Mouse (Mus musculus) kidney, postnatal 0 days (tissue): ENCODE measurements around the gene Cep295. TPM values are rescaled to one million over a fixed set of nuclear protein-coding genes. Genes with fewer than 3 reads are reported as not detected.
"Not testable (repeated sequence)": the region's sequence is repeated elsewhere in the genome, so short reads cannot be mapped to it uniquely, and the experiment has no call there.

ENCODE experiments used
- ATAC-seq: fragments of 200-750 bp; cut with Nextera tagmentation; replicated peaks from 2 replicates; pipeline ENCODE4 v1.8.0; 2017; ENCODE audit warnings: low read depth, moderate number of reproducible peaks, moderate TSS enrichment, moderate library complexity; ENCODE audit not compliant: low FRiP score
- DNase-seq: peaks from one replicate; pipeline ENCODE4 v3.0.0-alpha.2; 2016; ENCODE audit warnings: low spot score
- H3K27ac ChIP-seq: fragments of 300-500 bp; sonication (generic); 2 replicates; pipeline ENCODE4 v1.5.1; 2014; ENCODE audit warnings: mild to moderate bottlenecking
- H3K27me3 ChIP-seq: fragments of 300-500 bp; sonication (generic); 2 replicates; pipeline ENCODE4 v1.6.1; 2014; ENCODE audit warnings: low read length, mixed read lengths; ENCODE audit not compliant: insufficient read depth
- H3K36me3 ChIP-seq: fragments of 300-500 bp; sonication (generic); 2 replicates; pipeline ENCODE4 v1.6.1; 2014; ENCODE audit warnings: low read length, mixed read lengths; ENCODE audit not compliant: insufficient read depth
- H3K4me1 ChIP-seq: fragments of 300-500 bp; sonication (generic); replicated peaks from 2 replicates; pipeline ENCODE4 v1.6.1; 2014; ENCODE audit warnings: antibody characterized with exemption, low read length, mixed read lengths; ENCODE audit not compliant: insufficient read depth
- H3K4me2 ChIP-seq: fragments of 300-500 bp; sonication (generic); 2 replicates; pipeline ENCODE4 v1.6.1; 2014; ENCODE audit warnings: mild to moderate bottlenecking, low read length, moderate library complexity, mixed read lengths
- H3K4me3 ChIP-seq: fragments of 300-500 bp; sonication (generic); replicated peaks from 2 replicates; pipeline ENCODE4 v1.5.1; 2014; ENCODE audit warnings: low read depth, low read length
- H3K9ac ChIP-seq: fragments of 300-500 bp; sonication (generic); 2 replicates; pipeline ENCODE4 v1.6.1; 2014; ENCODE audit warnings: low read depth, low read length
- H3K9me3 ChIP-seq: fragments of 300-500 bp; sonication (generic); replicated peaks from 2 replicates; pipeline ENCODE4 v1.6.1; 2016; ENCODE audit warnings: low read length, inconsistent platforms, mixed read lengths
- CTCF ChIP-seq: IDR thresholded peaks from 2 replicates; pipeline ENCODE4 v1.5.1; 2016; ENCODE audit warnings: antibody characterized with exemption, low read depth, mild to moderate bottlenecking, moderate library complexity
- WGBS: fragments of 180-500 bp; shearing (Covaris S2); extraction: QIAGEN DNeasy Blood & Tissue Kit; methylation state at CpG from one replicate; pipeline ENCODE4 v1.1.7; 2014; 5-methylcytosine and 5-hydroxymethylcytosine counted together
- polyA plus RNA-seq: library from polyadenylated mRNA; unstranded; fragments of >200 nt; fragmentation: Nextera tagmentation; extraction: Ambion mirVana; gene quantifications from 2 replicates; pipeline ENCODE4 v1.2.1, GENCODE M21; 2015

Cep295 gene
- polyA plus RNA-seq, 1 experiment from 2014 or later: 7.4 TPM

GRCm38 (mm10) chr9:15317223-15318169 lies 40.1 kb downstream of the Cep295 start:
- Histone ChIP-seq H3K36me3 (peaks cover 39% of the 10 kb centered on the region), H3K4me3 (no peak overlapping the region), H3K4me1 (no peaks in the 10 kb centered on the region), H3K9ac (no peak overlapping the region), H3K9me3 (no peaks in the 10 kb centered on the region), H3K27me3 (no peaks in the 10 kb centered on the region), H3K4me2 (no peak overlapping the region), H3K27ac (no peak overlapping the region)
- no peak for TF ChIP-seq CTCF
- DNase-seq: no peak
- 53% methylated on average over 5 of the region's 5 CpGs for WGBS
- ATAC-seq: no peak

- not testable (repeated sequence) for H3K27ac ChIP-seq, H3K9me3 ChIP-seq, H3K4me1 ChIP-seq, ATAC-seq, H3K4me2 ChIP-seq, H3K27me3 ChIP-seq, DNase-seq, H3K9ac ChIP-seq, H3K4me3 ChIP-seq
- WGBS: 100% methylated on average over 1 of the region's 2 CpGs
- peaks cover 38% of the 10 kb centered on the region for H3K36me3 ChIP-seq
Observed at GRCm38 (mm10) chr9:15316296-15316695, 41.3 kb downstream of the Cep295 start.

GRCm38 (mm10) chr9:15314619-15315018 lies 43.0 kb downstream of the Cep295 start:
- H3K36me3 ChIP-seq: peaks cover 49% of the 10 kb centered on the region
- no peak for TF ChIP-seq CTCF
- 100% methylated on average over 1 of the region's 1 CpGs for WGBS

GRCm38 (mm10) chr9:15313633-15314032 lies 44.0 kb downstream of the Cep295 start:
- no peak for DNase-seq
- H3K9ac ChIP-seq: no peak overlapping the region
- 0 out of 2 replicates have a peak, but pooled peaks cover 6% of the 10 kb centered on the region for H3K4me1 ChIP-seq
- peaks cover 58% of the 10 kb centered on the region for H3K36me3 ChIP-seq
- no peaks in the 10 kb centered on the region for H3K9me3 ChIP-seq
- no peaks in the 10 kb centered on the region for H3K27me3 ChIP-seq
- ATAC-seq: no peak
- H3K4me3 ChIP-seq: no peak overlapping the region
- no peak overlapping the region for H3K27ac ChIP-seq
- TF ChIP-seq CTCF: no peak
- no peak overlapping the region for H3K4me2 ChIP-seq
- 90% methylated on average over 5 of the region's 5 CpGs for WGBS

More at GRCm38 (mm10) chr9:15314619-15315018, 43.0 kb downstream of the Cep295 start:
- Histone ChIP-seq H3K4me1 (no peaks in the 10 kb centered on the region), H3K9me3 (no peaks in the 10 kb centered on the region), H3K4me2 (no peak overlapping the region), H3K27ac (no peak overlapping the region), H3K27me3 (no peaks in the 10 kb centered on the region), H3K4me3 (no peak overlapping the region), H3K9ac (no peak overlapping the region)
- no peak for ATAC-seq
- DNase-seq: no peak

GRCm38 (mm10) chr9:15312054-15312735 lies 45.4 kb downstream of the Cep295 start:
- Histone ChIP-seq H3K9ac (no peak overlapping the region), H3K27me3 (no peaks in the 10 kb centered on the region), H3K4me1 (0 out of 2 replicates have a peak, but pooled peaks cover 12% of the 10 kb centered on the region), H3K4me3 (no peak overlapping the region), H3K27ac (no peak overlapping the region), H3K36me3 (peaks cover 56% of the 10 kb centered on the region), H3K4me2 (no peak overlapping the region), H3K9me3 (no peaks in the 10 kb centered on the region)
- 96% methylated on average over 2 of the region's 2 CpGs for WGBS
- ATAC-seq (no peak), DNase-seq (no peak)
- no peak for TF ChIP-seq CTCF

GRCm38 (mm10) chr9:15310179-15310578 lies 47.4 kb downstream of the Cep295 start:
- H3K4me3 ChIP-seq: no peak overlapping the region
- DNase-seq: no peak
- H3K9me3 ChIP-seq: no peaks in the 10 kb centered on the region
- no peaks in the 10 kb centered on the region for H3K27me3 ChIP-seq
- no peak for TF ChIP-seq CTCF
- no peak for ATAC-seq
- 80% methylated on average over 1 of the region's 1 CpGs for WGBS
- 0 out of 2 replicates have a peak, but pooled peaks cover 14% of the 10 kb centered on the region for H3K4me1 ChIP-seq
- no peak overlapping the region for H3K4me2 ChIP-seq
- H3K36me3 ChIP-seq: peaks cover 51% of the 10 kb centered on the region
- no peak overlapping the region for H3K27ac ChIP-seq
- no peak overlapping the region for H3K9ac ChIP-seq
